Mouse (Mus musculus): ENCODE measurements around the gene Uaca. TPM values are rescaled to one million over a fixed set of nuclear protein-coding genes. Genes with fewer than 3 reads are reported as not detected.
A peak's percentile ranks its signal among the peaks of the same experiment; 100 is the strongest.

Gene Uaca
- polyA plus RNA-seq, 1 experiment from 2014 or later, result 15.2 TPM

DNA sequence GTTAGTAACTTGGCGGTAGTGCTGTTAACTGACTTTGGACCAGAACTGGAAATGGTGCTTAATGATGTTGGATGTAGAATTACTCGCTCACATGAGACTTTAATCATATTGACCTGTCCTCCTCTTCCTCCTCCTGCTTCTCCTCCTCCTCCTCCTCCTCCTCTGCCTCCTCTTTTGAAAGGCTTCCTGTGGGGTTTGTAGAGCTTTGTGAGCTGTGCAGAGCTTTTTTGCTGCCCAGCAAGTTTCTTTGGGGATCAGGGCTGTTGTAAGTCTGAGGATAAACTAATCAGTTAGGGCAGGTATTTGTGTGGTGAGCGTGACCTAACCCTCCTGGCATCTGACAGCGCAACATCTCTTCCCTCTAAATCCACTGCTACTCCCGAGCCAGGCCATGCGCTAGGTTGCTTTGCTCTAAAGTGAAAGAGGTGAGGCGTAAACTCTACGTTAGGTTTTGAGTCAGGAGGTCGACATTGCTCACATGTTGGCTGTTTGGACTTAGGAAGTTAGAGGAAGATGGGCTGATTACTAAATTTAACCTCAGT lies 44.1 kb downstream of the Uaca start:
- Histone ChIP-seq H3K4me3 (replicated peaks; ENCODE audit: low read length) (no peak overlapping the region), H3K9ac (no peak overlapping the region), H3K4me2 (replicated peaks) (peak overlapping the region; percentile 49), H3K9me3 (ENCODE audit: control insufficient read depth, low read length) (no peaks in the 10 kb centered on the region), H3K36me3 (replicated peaks; ENCODE audit: control insufficient read depth, insufficient read depth) (no peaks in the 10 kb centered on the region), H3K27ac (no peak overlapping the region), H3K27me3 (ENCODE audit: control insufficient read depth, insufficient read depth, low read length) (no peaks in the 10 kb centered on the region), H3K4me1 (replicated peaks; ENCODE audit: control insufficient read depth, insufficient read depth, low read length) (peaks cover 19% of the 10 kb centered on the region)
- DNase-seq (ENCODE audit: low spot score), result no peak
- 37% methylated on average over 9 of the region's 9 CpGs for WGBS
- no peak for ATAC-seq (ENCODE audit: low FRiP score)

- H3K4me3 ChIP-seq (replicated peaks; ENCODE audit: low read length), result no peak overlapping the region
- 63% methylated on average over 5 of the region's 5 CpGs for WGBS
- no peak overlapping the region for H3K27ac ChIP-seq
- ATAC-seq (ENCODE audit: low FRiP score) (no peak), DNase-seq (ENCODE audit: low spot score) (no peak)
- H3K9me3 ChIP-seq (ENCODE audit: control insufficient read depth, low read length), result no peaks in the 10 kb centered on the region
- H3K27me3 ChIP-seq (ENCODE audit: control insufficient read depth, insufficient read depth, low read length), result no peaks in the 10 kb centered on the region
- H3K9ac ChIP-seq, result no peak overlapping the region
- H3K4me2 ChIP-seq (replicated peaks), result no peak overlapping the region
- H3K36me3 ChIP-seq (replicated peaks; ENCODE audit: control insufficient read depth, insufficient read depth), result no peaks in the 10 kb centered on the region
- peaks cover 19% of the 10 kb centered on the region for H3K4me1 ChIP-seq (replicated peaks; ENCODE audit: control insufficient read depth, insufficient read depth, low read length)
Measured at GRCm38 (mm10) chr9:60841393-60841792, 47.1 kb downstream of the Uaca start.

DNA sequence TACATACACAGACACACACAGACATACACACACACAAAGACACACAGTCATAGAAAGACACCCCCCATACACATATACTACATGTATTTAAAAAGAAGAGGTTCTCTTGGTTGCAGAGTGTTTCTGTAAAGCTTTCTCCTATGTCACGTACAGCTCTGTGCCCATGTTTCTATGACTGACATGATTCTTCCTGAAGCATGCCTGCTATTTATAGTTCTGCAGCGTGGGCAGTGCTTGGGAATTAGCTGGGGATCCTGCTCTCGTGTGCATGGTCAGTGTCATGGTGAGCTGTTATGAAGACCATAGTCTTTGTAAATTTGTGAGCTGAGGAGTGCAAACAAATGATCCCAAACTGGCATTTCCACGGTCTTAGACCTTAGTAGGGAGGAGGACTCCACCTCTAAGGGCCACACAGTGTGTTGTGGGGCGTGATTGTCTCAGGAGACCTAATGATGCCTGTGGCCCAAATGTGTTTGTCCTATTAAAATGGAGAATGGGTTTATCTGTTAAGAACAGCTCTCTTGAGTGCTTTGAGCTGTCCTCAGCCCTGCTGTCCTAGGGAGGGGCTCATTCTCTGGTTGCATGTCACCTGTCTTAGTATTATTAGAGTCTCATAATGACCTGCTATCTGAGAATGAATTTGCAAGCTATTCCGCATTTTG lies 49.2 kb downstream of the Uaca start:
- no peak overlapping the region for H3K4me2 ChIP-seq (replicated peaks)
- 0 out of 2 replicates have a peak, but pooled peaks cover 5% of the 10 kb centered on the region for H3K4me1 ChIP-seq (replicated peaks; ENCODE audit: control insufficient read depth, insufficient read depth, low read length)
- H3K9ac ChIP-seq, result no peak overlapping the region
- 82% methylated on average over 6 of the region's 6 CpGs for WGBS
- H3K9me3 ChIP-seq (ENCODE audit: control insufficient read depth, low read length), result no peaks in the 10 kb centered on the region
- no peak overlapping the region for H3K4me3 ChIP-seq (replicated peaks; ENCODE audit: low read length)
- no peak for ATAC-seq (ENCODE audit: low FRiP score)
- H3K27me3 ChIP-seq (ENCODE audit: control insufficient read depth, insufficient read depth, low read length), result no peaks in the 10 kb centered on the region
- H3K27ac ChIP-seq, result no peak overlapping the region
- DNase-seq (ENCODE audit: low spot score), result no peak
- no peaks in the 10 kb centered on the region for H3K36me3 ChIP-seq (replicated peaks; ENCODE audit: control insufficient read depth, insufficient read depth)

- Histone ChIP-seq H3K4me1 (replicated peaks; ENCODE audit: control insufficient read depth, insufficient read depth, low read length) (no peaks in the 10 kb centered on the region; the same call in 1 of the 2 replicates), H3K9ac (no peak overlapping the region), H3K36me3 (replicated peaks; ENCODE audit: control insufficient read depth, insufficient read depth) (no peaks in the 10 kb centered on the region), H3K4me2 (replicated peaks) (no peak overlapping the region), H3K27me3 (ENCODE audit: control insufficient read depth, insufficient read depth, low read length) (no peaks in the 10 kb centered on the region), H3K4me3 (replicated peaks; ENCODE audit: low read length) (no peak overlapping the region), H3K27ac (0 out of 2 replicates have a peak overlapping the region, but pooled peaks have one; percentile 29), H3K9me3 (ENCODE audit: control insufficient read depth, low read length) (no peaks in the 10 kb centered on the region)
- ATAC-seq (ENCODE audit: low FRiP score), result no peak
- no peak for DNase-seq (ENCODE audit: low spot score)
- WGBS, result 24% methylated on average over 9 of the region's 9 CpGs
Measured at GRCm38 (mm10) chr9:60848730-60849129, 54.4 kb downstream of the Uaca start.

DNA sequence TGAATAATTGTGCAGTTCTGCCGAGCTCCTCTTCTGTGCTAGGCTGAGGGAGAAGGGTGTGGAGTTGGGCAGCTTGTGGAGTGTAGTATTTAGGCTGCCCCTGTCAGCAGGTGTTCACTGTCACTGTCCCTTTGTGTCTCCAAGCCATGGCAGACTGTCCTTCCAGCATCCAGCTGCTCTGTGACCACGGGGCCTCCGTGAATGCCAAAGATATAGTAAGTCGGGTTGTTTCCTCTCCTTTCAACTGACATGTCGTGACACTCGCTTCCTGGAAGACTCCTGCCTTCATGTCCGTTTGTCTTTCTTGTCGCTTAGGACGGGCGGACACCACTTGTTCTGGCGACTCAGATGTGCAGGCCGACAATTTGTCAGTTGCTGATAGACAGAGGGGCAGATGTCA lies 55.6 kb downstream of the Uaca start:
- Histone ChIP-seq H3K9ac (no peak overlapping the region), H3K27me3 (ENCODE audit: control insufficient read depth, insufficient read depth, low read length) (no peaks in the 10 kb centered on the region), H3K4me2 (replicated peaks) (no peak overlapping the region), H3K36me3 (replicated peaks; ENCODE audit: control insufficient read depth, insufficient read depth) (no peaks in the 10 kb centered on the region), H3K9me3 (ENCODE audit: control insufficient read depth, low read length) (no peaks in the 10 kb centered on the region), H3K4me3 (replicated peaks; ENCODE audit: low read length) (no peak overlapping the region), H3K27ac (no peak overlapping the region), H3K4me1 (replicated peaks; ENCODE audit: control insufficient read depth, insufficient read depth, low read length) (no peaks in the 10 kb centered on the region; the same call in 1 of the 2 replicates)
- ATAC-seq (ENCODE audit: low FRiP score), result no peak
- WGBS, result 81% methylated on average over 12 of the region's 12 CpGs
- no peak for DNase-seq (ENCODE audit: low spot score)

DNA sequence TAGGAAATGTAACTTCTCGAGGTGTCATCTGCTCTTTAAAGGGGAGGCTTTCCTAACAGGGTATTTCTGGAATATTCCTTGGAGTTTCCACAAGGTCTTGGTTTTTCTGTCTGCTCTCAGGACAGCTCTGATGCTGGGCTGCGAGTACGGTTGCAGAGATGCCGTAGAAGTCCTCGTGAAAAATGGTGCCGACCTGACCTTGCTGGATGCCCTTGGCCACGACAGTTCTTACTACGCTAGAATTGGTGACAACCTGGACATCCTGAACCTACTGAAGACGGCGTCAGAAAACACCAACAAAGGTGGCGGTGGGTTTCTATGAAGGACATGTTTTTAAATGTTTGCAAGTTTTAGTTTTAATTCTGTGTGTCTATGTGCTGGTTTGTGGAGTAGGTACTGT lies 59.9 kb downstream of the Uaca start:
- no peak for ATAC-seq (ENCODE audit: low FRiP score)
- Histone ChIP-seq H3K4me1 (replicated peaks; ENCODE audit: control insufficient read depth, insufficient read depth, low read length) (no peaks in the 10 kb centered on the region; the same call in 1 of the 2 replicates), H3K9ac (no peak overlapping the region), H3K36me3 (replicated peaks; ENCODE audit: control insufficient read depth, insufficient read depth) (no peaks in the 10 kb centered on the region), H3K9me3 (ENCODE audit: control insufficient read depth, low read length) (no peaks in the 10 kb centered on the region), H3K27me3 (ENCODE audit: control insufficient read depth, insufficient read depth, low read length) (no peaks in the 10 kb centered on the region), H3K4me2 (replicated peaks) (no peak overlapping the region), H3K4me3 (replicated peaks; ENCODE audit: low read length) (no peak overlapping the region), H3K27ac (no peak overlapping the region)
- no peak for DNase-seq (ENCODE audit: low spot score)
- WGBS, result 93% methylated on average over 11 of the region's 11 CpGs

- H3K9ac ChIP-seq, result no peak overlapping the region
- H3K27me3 ChIP-seq (ENCODE audit: control insufficient read depth, insufficient read depth, low read length), result no peaks in the 10 kb centered on the region
- no peak overlapping the region for H3K4me2 ChIP-seq (replicated peaks)
- no peak overlapping the region for H3K27ac ChIP-seq
- DNase-seq (ENCODE audit: low spot score) (peak; percentile 81), ATAC-seq (ENCODE audit: low FRiP score) (peak; percentile 53; the same call in 1 of the 2 replicates)
- H3K36me3 ChIP-seq (replicated peaks; ENCODE audit: control insufficient read depth, insufficient read depth), result no peaks in the 10 kb centered on the region
- H3K4me1 ChIP-seq (replicated peaks; ENCODE audit: control insufficient read depth, insufficient read depth, low read length), result peaks cover 4% of the 10 kb centered on the region; the same call in 1 of the 2 replicates
- H3K9me3 ChIP-seq (ENCODE audit: control insufficient read depth, low read length), result no peaks in the 10 kb centered on the region
- H3K4me3 ChIP-seq (replicated peaks; ENCODE audit: low read length), result no peak overlapping the region
- 23% methylated on average over 5 of the region's 5 CpGs for WGBS
Measured at GRCm38 (mm10) chr9:60857833-60858232, 63.5 kb downstream of the Uaca start.

DNA sequence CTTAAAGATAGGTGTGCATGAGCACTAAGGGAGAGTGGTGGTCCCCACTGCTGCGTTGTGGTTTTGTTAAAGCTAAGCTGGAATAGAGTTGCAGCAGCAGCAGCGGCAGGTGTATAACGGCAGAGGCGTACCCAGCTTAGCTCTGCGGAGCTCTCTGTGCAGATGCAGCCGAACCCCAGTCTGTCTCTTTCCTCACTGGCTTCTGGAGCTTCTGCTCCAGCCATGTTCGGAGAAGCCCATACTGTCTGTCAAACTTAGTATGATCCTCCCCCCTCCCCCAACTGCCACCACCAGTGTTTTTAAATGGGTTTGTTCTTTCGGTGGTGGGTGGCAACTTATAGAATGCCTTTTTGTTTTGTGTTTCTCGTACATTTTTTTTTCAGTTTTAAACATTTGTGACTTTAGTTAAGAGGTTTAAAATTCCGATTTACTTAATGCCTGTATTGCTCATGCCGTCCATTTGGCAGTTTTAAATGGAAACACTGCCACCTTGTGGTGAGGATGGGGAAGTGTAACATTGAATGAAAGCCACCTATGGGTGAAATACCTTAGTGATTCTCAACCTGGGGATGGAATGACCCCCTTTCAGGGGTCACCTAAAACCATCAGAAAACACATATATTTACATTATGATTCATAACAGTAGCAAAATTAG lies 64.1 kb downstream of the Uaca start:
- DNase-seq (ENCODE audit: low spot score) (peak; percentile 85), ATAC-seq (ENCODE audit: low FRiP score) (no peak)
- Histone ChIP-seq H3K27ac (no peak overlapping the region), H3K4me1 (replicated peaks; ENCODE audit: control insufficient read depth, insufficient read depth, low read length) (peaks cover 4% of the 10 kb centered on the region; the same call in 1 of the 2 replicates), H3K9me3 (ENCODE audit: control insufficient read depth, low read length) (no peaks in the 10 kb centered on the region), H3K27me3 (ENCODE audit: control insufficient read depth, insufficient read depth, low read length) (no peaks in the 10 kb centered on the region), H3K4me2 (replicated peaks) (peak overlapping the region; percentile 25), H3K36me3 (replicated peaks; ENCODE audit: control insufficient read depth, insufficient read depth) (no peaks in the 10 kb centered on the region), H3K9ac (no peak overlapping the region), H3K4me3 (replicated peaks; ENCODE audit: low read length) (no peak overlapping the region)
- 42% methylated on average over 11 of the region's 11 CpGs for WGBS

GRCm38 (mm10) chr9:60859031-60859430 lies 64.7 kb downstream of the Uaca start:
- 70% methylated on average over 9 of the region's 9 CpGs for WGBS
- ATAC-seq (ENCODE audit: low FRiP score), result no peak
- no peak overlapping the region for H3K4me3 ChIP-seq (replicated peaks; ENCODE audit: low read length)
- no peaks in the 10 kb centered on the region for H3K27me3 ChIP-seq (ENCODE audit: control insufficient read depth, insufficient read depth, low read length)
- no peaks in the 10 kb centered on the region for H3K9me3 ChIP-seq (ENCODE audit: control insufficient read depth, low read length)
- H3K4me1 ChIP-seq (replicated peaks; ENCODE audit: control insufficient read depth, insufficient read depth, low read length), result peaks cover 4% of the 10 kb centered on the region; the same call in 1 of the 2 replicates
- DNase-seq (ENCODE audit: low spot score), result no peak
- H3K9ac ChIP-seq, result no peak overlapping the region
- no peak overlapping the region for H3K4me2 ChIP-seq (replicated peaks)
- H3K27ac ChIP-seq, result no peak overlapping the region
- H3K36me3 ChIP-seq (replicated peaks; ENCODE audit: control insufficient read depth, insufficient read depth), result no peaks in the 10 kb centered on the region
